Mouse (Mus musculus): ENCODE data around the gene Rbms1. TPM values are rescaled to one million over a fixed set of nuclear protein-coding genes. Genes with fewer than 3 reads are reported as not detected.

Rbms1 gene
- total RNA-seq, 1 experiment from 2014 or later, result 18.5 TPM

DNA sequence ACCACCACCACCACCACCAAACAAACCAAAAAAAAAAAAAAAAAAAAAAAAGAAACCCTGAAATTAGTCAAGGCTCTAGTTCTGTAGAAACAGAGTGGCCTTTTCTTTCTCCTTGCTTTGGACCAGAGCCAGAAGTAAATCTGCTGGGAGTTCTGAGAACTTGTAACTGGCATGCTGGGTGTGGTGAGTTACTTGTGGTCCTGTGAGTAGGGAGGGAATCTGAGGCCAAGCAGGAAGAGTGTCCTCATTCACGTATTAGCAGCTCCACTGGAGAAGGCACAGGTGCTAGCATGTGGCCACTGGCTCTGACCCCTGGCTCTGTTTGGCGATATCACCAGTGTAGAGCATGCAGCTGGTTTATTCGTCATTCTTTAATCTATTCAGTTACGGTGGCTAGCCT lies 137.3 kb downstream of the Rbms1 start:
- no peak for ATAC-seq (replicated peaks; ENCODE audit: low read depth, poor library complexity, severe bottlenecking)

DNA sequence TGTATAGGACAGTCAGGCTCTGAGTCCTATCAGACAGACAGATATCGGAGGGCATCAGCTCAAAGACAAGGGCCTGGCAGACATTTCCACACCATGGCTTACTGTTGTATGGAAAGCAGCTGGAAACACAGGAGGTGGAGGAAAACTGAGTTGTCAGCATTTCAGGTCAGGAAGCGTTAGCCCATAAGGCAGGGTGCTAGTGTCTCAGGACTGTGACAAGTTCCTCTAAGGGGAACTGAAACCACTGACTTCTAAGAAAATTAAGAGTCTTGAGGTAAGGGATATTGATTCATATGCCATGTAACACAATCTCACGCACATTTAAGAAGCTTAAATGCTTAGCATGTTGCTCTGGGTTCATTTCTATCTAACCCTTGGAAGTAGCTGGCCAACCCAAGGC lies 141.4 kb downstream of the Rbms1 start:
- ATAC-seq (replicated peaks; ENCODE audit: low read depth, poor library complexity, severe bottlenecking), result peak; percentile 95

DNA sequence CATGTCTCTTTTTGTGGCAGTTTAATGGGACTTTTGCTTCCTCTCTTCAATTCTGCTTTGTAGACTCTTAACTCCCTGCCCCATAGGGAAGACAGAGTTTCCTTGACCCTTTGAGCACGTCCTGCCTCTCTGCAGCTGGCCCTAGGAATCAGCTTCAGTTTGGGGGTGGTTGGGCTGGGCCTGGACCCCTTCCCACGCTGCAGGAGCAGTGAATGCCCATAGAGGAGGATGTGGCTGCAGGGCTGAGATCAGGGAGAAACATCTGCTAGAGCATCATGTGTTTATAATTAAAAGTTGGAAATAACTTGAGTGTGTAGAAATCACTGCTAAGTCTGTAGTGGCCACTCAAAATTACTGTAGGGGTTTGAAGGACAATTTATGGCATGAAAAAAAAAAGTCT lies 144.4 kb downstream of the Rbms1 start:
- ATAC-seq (replicated peaks; ENCODE audit: low read depth, poor library complexity, severe bottlenecking), result no peak

DNA sequence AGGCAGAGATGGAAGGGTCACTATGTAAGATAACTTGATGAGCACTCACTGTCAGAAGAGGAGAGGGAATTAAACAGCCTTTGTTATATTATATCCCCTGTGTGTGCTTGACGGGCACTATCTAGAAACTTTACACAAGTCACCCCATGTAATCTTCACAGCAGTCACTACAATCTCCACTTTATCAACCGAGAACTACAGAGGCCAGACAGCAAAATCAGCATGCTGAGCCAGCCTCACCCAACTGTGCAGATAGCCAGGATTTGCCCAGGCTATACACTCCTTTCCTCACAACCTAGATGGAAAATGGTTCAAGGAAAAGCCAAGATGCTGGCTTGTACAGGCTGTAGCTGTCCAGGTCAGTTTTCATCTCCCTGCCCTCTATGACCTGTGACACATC lies 146.7 kb downstream of the Rbms1 start:
- ATAC-seq (replicated peaks; ENCODE audit: low read depth, poor library complexity, severe bottlenecking), result no peak

DNA sequence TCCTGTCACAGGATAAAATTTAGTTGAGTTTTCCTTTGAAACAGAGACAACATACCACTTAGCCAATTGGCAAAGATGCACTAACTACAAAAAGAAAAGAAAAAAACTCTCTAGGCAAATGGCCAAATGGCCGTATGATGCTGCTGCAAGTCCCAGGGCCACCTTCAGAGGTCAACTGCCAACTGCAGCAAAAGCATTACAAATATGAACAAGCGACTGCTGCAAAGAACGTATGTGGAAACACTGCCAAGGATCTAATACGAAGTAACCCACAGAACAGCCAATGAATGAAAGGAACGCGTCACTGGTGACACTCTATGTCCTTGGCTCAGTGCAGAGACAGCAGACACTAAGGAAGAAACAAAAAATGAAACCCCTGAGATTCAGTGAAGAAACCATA lies 148.2 kb downstream of the Rbms1 start:
- no peak for ATAC-seq (replicated peaks; ENCODE audit: low read depth, poor library complexity, severe bottlenecking)

DNA sequence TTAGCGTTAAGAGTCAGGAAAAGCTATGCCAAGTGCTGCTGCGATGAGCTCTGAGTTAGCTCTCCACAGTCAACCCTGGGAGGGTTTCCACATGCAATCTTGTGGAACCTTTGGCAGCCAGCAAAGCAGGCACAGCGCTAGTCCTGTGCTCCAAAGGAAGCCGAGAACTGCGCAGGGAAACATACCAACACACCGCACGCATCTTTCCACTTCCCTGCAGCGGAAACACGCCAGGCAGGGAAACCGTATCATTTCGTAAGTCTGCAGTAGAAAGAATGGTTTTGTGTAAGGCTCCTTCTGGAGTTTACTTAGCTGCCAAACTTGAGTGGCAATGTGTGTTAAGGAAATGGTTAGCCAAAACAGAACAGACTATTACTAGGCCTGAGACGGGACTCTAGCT lies 150.0 kb downstream of the Rbms1 start:
- no peak for ATAC-seq (replicated peaks; ENCODE audit: low read depth, poor library complexity, severe bottlenecking)

DNA sequence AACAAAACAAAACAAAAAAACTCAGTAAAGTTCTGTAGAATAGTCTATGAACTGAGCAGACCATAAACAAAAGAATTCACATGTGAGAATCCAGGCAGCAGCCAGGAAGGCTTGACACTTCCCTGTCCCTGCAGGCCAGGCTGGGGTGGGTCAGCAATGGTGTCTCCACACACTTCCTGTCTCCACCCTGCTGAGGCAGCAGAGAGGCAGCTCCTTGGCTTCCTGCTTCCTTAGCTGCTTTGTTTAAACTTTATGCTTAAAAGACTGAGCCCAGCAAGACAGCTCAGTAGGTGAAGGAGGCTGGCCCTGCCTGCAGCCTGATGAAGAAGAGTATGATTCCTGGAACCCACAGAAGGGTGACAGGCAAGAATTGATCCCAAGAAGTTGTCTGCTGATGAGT lies 152.4 kb downstream of the Rbms1 start:
- ATAC-seq (replicated peaks; ENCODE audit: low read depth, poor library complexity, severe bottlenecking), result peak; percentile 97

DNA sequence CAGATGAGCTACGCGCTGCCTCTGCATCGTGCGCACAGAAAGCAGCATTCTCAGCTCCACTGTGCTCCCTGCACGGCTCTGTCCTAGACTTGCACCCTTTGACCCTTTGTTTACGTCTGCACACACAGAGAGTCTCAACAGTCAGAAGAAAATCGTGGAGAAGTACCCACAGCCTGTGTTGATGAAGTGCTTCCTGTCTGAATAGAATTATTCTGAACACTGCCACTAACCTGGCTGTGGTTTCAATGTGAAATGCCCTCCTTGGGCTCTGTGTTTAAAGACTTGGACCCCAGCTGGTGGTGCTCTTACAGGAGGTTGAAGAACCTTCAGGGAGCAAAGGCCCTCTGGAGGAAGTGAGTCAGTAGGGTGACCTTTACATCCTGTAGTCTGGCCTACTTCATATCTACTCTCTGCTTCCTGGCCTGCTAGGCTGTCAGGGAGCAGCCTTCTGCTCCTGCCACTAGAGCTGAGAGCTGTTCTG lies 153.5 kb downstream of the Rbms1 start:
- no peak for ATAC-seq (replicated peaks; ENCODE audit: low read depth, poor library complexity, severe bottlenecking)

DNA sequence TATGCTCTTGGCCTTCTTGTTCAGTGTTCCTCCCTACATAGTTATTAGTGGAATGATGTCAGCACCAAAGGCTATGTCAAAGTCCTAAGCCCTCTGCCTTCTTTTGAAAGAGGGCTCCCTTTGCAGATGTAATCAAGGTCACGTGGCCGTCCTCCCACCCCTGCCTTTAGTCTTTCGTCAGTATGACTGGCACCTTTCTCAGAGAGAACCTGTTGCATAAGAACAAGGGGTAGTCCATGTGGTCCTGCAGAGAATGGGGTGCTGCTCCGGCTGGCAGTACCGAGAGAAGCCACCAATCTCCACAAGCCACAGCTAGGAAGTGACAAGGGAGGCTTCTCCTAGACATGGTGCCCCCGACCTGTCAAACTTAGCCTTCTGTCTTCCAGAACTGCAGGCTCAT lies 154.2 kb downstream of the Rbms1 start:
- ATAC-seq (replicated peaks; ENCODE audit: low read depth, poor library complexity, severe bottlenecking), result no peak

DNA sequence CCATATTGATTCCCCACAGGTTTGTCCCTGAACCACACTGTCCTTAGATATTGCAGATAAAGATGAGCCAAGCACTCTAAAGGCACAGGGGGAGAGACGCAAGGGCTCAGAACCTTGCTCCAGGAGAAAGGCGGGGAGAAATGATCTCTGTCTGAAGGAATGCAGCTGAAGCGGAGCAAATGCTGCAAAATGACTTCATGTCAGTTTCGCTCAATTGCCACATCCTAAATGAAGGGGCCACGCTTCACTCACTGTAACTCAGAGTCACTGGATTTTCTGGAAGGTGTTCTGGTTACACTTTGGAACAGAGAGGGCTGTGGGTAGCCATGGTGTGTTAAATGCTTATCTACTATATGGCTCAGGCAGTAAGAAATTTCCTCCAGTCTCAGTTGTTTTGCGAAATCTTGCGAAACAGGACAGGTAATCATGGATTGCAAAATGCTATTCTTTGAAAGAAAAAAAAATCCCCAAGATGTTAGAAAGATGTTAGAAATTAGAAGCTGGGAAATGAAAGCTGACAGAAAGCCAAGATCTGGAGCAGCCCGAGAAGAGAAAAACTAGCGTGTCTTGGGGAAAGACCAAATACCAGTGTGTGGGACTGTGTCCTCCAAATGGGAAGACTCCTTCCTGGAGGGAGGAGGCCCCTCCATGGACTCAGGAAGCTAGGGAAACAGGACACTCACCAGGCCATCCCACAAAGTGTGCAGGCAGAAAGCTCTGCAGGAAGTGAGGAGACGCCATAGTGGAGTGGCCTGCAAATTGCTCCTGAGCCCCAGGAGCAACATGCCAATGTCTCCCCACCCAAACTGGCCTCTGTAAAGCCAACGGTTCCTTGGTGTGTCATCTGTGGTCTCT lies 155.4 kb downstream of the Rbms1 start:
- no peak for ATAC-seq (replicated peaks; ENCODE audit: low read depth, poor library complexity, severe bottlenecking)

DNA sequence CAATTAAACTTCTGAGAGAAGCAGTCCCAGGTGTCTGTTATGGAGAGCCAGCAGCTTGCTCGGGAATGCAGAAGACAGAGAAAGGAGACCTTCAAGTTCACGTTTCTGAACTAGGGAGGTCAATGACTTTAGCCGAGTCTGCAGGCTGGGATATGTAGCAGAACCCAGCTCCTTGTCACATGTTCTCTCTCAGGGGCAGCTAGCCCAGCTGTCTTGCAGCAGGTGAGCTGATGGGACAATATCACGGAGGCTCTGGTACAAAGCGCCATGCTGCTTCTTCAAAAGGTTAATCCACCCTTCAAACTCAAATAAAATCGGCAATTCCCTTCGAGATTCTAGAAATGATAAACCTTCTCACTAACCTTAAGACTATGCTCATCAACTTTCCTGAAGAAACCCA lies 158.2 kb downstream of the Rbms1 start:
- no peak for ATAC-seq (replicated peaks; ENCODE audit: low read depth, poor library complexity, severe bottlenecking)

DNA sequence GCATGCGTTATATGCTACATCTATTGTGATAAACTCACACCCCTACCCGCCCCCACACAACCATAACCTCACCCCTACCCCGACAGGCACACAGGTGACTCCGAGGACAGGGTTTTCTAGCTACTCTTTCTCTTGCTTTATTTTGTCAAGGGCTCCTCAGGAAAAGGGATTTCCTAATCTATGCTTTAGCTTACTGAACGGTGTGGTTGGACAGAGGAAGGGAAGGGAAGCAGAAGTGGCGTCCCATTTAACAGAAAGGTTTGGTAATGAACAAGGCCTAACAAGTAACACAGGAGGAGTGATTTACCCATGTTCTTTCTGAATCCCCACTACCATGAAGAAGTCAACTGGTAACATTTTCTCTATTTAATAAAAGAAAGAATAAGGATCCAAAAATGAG lies 159.6 kb downstream of the Rbms1 start:
- no peak for ATAC-seq (replicated peaks; ENCODE audit: low read depth, poor library complexity, severe bottlenecking)

DNA sequence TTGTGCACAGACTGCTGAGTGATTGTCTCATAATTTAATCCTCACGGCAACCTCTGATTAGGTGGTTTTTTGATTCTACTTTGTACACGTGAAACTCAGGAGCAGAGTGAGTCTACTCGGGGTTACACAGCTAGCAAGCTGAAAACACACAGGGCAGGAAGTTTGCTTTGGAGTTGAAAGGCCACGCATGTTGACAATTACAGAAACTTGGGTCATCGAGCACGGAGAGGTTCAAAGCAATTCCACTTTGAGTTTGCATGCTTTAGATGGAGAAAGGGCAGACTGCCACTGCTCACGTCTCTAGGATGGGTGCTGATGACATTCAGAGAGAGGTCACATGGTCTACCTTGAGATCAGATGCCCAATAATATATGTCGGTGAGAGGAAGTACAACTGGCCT lies 160.2 kb downstream of the Rbms1 start:
- ATAC-seq (replicated peaks; ENCODE audit: low read depth, poor library complexity, severe bottlenecking), result no peak

DNA sequence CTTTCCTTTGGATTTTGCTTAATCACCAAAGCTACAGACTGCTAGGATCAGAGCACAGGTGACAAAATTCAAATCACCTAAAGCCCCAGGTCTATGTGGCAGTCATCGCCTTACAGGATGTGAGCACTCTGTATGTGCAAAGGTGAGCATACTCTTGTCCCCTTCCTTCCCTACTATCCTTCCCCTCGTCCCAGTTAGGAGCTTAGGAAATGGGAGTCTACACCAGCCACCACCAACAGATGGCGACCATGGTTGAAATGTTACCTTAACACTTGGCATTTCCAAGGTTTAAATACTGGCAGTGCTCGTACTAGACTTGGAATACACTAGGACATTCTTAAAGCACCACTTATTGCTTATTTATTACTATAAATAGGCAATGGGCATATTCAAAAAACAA lies 160.8 kb downstream of the Rbms1 start:
- ATAC-seq (replicated peaks; ENCODE audit: low read depth, poor library complexity, severe bottlenecking), result no peak

DNA sequence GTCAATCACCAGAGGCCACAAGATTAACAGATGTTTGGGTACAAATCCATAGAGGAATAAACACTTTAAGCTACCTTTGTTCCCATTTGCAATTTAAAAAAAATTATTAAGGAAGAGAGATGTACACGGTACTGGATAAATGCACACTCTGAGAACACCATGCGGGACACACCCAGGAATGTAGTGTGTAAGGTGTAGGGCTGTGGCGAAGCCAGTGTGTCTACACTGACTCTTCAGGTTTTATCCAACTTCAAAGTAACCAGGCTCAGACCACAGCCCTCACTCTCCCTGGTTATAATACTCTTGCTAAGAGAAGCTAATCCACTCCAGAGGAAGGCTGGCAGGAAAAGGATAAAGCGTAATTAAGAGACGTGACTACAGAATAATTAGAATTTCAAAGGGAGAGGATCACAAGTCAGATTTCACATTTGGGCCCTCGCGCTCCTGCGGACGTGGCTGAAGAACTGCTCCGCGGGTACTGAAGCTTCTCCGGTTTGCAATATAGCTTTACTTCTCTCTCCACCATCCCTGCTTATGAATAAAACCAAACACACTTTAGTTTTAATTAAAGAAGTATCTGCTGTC lies 161.3 kb downstream of the Rbms1 start:
- no peak for ATAC-seq (replicated peaks; ENCODE audit: low read depth, poor library complexity, severe bottlenecking)

DNA sequence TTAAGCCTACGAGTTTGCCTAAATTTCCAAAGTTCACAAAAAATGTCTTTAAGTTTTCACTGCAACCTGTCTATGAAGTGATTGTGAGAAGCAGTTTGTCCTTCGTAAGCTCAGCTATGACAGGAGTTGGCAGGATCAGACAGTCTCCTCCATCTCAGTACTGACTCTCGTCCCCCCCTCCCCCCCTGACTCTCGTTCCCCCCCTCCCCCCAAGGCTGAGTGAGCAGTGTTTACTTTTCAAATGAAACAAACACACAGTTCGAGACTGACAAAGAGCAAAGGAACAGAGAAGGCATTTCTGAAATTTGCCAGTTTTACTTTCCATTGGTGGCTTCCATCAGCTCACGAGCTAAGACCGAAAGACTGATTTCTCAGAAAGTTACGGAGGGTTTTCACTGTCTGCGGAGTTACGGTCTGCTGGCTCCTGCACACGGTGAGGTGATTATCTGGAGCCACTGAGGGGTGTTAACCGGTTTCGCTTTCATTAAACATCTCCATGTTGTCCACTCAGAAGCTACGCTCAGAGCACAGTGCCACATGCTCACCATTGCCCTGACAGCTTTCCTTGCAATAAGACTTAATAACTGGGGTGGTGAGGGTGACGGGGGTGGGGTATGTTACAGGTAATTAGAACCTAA lies 162.0 kb downstream of the Rbms1 start:
- ATAC-seq (replicated peaks; ENCODE audit: low read depth, poor library complexity, severe bottlenecking), result no peak

DNA sequence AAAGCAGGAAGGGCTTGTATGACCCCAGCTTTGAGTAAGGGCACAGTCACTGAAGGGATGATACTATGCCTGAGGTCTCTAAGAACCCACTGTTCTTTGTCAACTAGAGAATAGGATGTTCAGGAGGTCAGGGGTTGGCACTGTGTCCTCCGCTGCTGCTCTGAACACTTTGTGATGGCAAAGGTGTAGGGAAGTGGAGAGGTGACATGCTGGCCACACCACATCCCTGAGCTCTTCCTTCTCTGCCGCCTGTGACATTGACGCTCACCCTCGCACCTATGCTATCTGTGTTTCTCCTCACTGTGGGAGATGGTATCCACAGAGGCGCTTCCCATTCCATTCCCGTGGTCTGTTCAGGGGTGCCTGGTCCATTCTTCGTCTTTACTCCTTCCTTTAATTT lies 163.2 kb downstream of the Rbms1 start:
- no peak for ATAC-seq (replicated peaks; ENCODE audit: low read depth, poor library complexity, severe bottlenecking)

DNA sequence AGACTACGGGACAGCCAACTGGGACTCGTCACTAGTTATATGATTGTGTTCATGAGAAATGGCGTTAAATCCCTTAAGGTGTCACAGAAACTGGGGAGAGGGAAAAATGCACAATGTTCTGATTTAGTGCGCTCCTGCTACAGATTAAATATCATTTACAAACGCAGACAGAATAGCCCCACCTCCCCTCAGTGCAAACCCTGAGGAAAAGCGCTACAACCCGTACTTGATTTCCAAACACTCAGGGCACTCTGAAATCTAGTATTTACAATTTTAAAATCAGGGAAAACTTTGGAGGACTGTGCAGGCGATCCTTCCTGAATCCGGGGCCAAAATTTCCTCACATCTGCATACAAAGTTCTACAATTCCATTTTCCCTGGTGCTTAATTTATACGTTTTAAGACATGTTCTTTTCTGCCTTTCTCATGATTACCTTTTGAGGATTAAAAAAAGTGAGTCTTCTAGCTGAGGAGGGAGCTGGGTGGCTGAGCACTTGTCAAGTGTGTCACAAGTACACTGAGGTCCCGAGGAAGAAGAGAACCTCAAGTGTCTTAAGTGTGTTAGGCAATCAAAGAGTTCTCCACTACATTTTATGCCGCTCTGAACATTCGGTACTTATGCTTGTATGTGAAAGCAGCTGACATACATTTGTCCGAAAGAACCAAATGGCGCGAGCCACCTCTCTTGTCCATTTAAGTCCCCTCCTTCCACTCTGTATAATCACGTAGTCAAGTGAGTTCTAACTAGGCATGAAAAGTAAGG lies 164.0 kb downstream of the Rbms1 start:
- no peak for ATAC-seq (replicated peaks; ENCODE audit: low read depth, poor library complexity, severe bottlenecking)

DNA sequence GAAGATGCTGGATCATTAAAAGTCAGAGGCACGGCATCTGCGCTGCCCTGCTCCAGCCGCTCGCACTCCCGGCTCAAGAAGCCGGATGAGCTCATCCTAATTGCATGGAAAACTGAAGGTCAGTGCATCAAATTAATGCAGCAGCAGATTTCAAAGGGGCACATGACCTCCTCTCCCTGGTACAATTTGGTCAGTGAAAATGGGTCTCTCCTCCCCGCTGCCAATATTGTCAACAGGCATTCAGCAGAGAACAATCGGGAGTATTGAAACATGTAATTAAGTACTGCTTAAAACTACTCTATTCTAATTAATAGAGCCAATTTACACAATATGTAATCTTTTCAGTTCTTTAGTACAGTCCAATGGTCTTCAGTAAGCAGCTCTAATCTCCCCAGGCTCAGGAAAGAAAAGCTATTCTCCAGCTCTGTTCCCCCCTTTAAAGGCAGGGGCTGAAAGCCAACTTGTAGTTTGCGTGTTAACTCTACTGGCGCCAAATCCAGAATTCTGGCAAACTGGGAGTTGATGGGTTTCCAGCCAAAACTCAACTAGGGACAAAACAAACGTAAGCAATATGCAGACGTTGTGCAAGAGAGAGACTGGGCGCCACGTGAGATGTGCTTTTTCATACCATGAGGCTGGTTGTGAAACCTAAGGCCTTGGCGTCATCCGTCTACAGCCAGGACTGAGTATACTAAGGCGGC lies 165.9 kb downstream of the Rbms1 start:
- ATAC-seq (replicated peaks; ENCODE audit: low read depth, poor library complexity, severe bottlenecking), result no peak

DNA sequence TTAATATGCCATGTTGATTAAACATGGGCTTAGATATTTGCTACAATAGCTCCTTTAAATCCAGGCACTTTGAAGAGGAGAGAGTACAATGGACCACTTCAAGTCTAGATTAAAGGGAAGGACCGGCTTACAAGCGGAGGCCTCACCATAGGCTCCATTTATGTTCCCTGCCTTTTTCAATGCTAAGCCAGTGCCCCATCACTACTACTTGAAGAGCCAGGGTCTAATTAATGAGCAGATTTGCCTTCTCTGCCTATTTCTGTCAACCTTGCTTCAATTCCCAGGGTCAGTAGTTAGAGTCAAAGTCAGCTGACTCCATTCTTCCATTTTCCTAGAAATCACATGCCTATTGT lies 166.4 kb downstream of the Rbms1 start:
- no peak for ATAC-seq (replicated peaks; ENCODE audit: low read depth, poor library complexity, severe bottlenecking)

Measured in common myeloid progenitor, adult 5-6 weeks (primary cell).